Mouse (Mus musculus) lung, adult 2 months (tissue): ENCODE measurements at regions not wholly inside any gene's neighbourhood (a gene's known extent, or its start where the extent isn't known, plus 50 kb on each side); places are given as distances from the start of the nearest gene placed in this dataset.

Experiments used
- CTCF ChIP-seq: fragments of 200-500 bp; IDR thresholded peaks from 2 replicates; pipeline ENCODE4 v1.5.1; 2011; ENCODE audit warnings: mild to moderate bottlenecking, low read length, control low read depth; ENCODE audit not compliant: insufficient read depth
- POLR2A ChIP-seq: fragments of 200-500 bp; IDR thresholded peaks from 2 replicates; pipeline ENCODE4 v1.6.1; 2011; ENCODE audit warnings: low read depth, mild to moderate bottlenecking, control low read depth, low read length, borderline replicate concordance; ENCODE audit errors: extremely low read depth

DNA sequence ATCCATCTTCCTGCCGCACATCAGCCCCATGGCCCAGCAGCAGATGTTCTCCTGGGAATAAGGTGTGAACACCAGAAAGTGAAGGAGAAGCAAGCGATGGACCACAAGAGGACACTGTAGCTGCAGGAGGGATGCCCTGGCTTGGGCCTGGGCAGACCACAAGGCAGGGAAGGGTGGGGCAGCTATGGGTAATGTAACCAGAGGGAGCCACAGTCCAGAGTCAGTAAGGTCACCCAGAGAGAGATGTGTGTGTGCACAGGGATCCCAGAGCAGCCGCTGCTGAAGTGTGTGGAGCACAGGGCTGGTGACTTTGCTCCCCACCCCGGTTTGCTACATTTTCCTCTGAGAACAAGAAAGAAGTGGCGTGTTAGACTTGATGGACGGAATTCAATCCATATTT is 142.5 kb upstream of the Gm3448 start:
- 0 out of 2 replicates have a peak, but pooled peaks have one; percentile 0 for TF ChIP-seq CTCF
- no peak for TF ChIP-seq POLR2A
